Mouse (Mus musculus) adrenal gland (tissue): ENCODE data around the gene Rb1.

Experiments used
- intact Hi-C: fragments of 180-260 bp; cut with DNase I; formaldehyde crosslinking; loops from one replicate; pipeline ENCODE4 v1.15.1; 2025

The Rb1 gene

GRCm38 (mm10) chr14:73280996-73281395, 44.6 kb downstream of the Rb1 start:
- intact Hi-C loops = no loop called here

- intact Hi-C loops = no loop called here
Measured at GRCm38 (mm10) chr14:73279096-73279495, 46.5 kb downstream of the Rb1 start.

GRCm38 (mm10) chr14:73271807-73272206, 53.8 kb downstream of the Rb1 start:
- intact Hi-C loops = no loop called here

- intact Hi-C loops = no loop called here
Measured at GRCm38 (mm10) chr14:73266166-73266565, 59.5 kb downstream of the Rb1 start.

GRCm38 (mm10) chr14:73262210-73262609, 63.4 kb downstream of the Rb1 start:
- intact Hi-C loops = no loop called here

- intact Hi-C loops = no loop called here
Measured at GRCm38 (mm10) chr14:73258181-73258580, 67.4 kb downstream of the Rb1 start.

GRCm38 (mm10) chr14:73257348-73257747, 68.3 kb downstream of the Rb1 start:
- intact Hi-C loops = no loop called here

- intact Hi-C loops = no loop called here
Measured at GRCm38 (mm10) chr14:73255426-73255970, 70.1 kb downstream of the Rb1 start.

- intact Hi-C loops = no loop called here
Measured at GRCm38 (mm10) chr14:73254412-73254811, 71.2 kb downstream of the Rb1 start.

- intact Hi-C loops = no loop called here
Measured at GRCm38 (mm10) chr14:73253453-73254251, 72.0 kb downstream of the Rb1 start.

GRCm38 (mm10) chr14:73252276-73252675, 73.3 kb downstream of the Rb1 start:
- intact Hi-C loops = no loop called here

- intact Hi-C loops = no loop called here
Measured at GRCm38 (mm10) chr14:73250056-73250455, 75.6 kb downstream of the Rb1 start.

- intact Hi-C loops = no loop called here
Measured at GRCm38 (mm10) chr14:73244061-73244597, 81.5 kb downstream of the Rb1 start.

- intact Hi-C loops = loop anchor here (5.0 kb wide), 1 partner anchor 98 kb away; no protein-coding TSS in a partner anchor
Measured at GRCm38 (mm10) chr14:73239857-73240256, 85.8 kb downstream of the Rb1 start.

GRCm38 (mm10) chr14:73239291-73239690, 86.3 kb downstream of the Rb1 start:
- intact Hi-C loops = loop anchor here (5.0 kb wide), 1 partner anchor 97 kb away; no protein-coding TSS in a partner anchor

- intact Hi-C loops = loop anchor here (5.0 kb wide), 1 partner anchor 96 kb away; no protein-coding TSS in a partner anchor
Measured at GRCm38 (mm10) chr14:73238498-73239250, 86.9 kb downstream of the Rb1 start.

- intact Hi-C loops = loop anchor here (5.0 kb wide), 1 partner anchor 96 kb away; no protein-coding TSS in a partner anchor
Measured at GRCm38 (mm10) chr14:73237848-73238321, 87.7 kb downstream of the Rb1 start, which contains the start of gene Lpar6. Gene Lpar6, plus strand, starts transcription at chr14:73237895.

GRCm38 (mm10) chr14:73234468-73235031, 91.1 kb downstream of the Rb1 start:
- intact Hi-C loops = loop anchor here (5.0 kb wide), 1 partner anchor 92 kb away; no protein-coding TSS in a partner anchor

GRCm38 (mm10) chr14:73231286-73231982, 94.2 kb downstream of the Rb1 start:
- intact Hi-C loops = no loop called here

- intact Hi-C loops = no loop called here
Measured at GRCm38 (mm10) chr14:73226849-73227248, 98.8 kb downstream of the Rb1 start.
